Mouse (Mus musculus) 416B (cell line): ENCODE data around the gene Aldh3a2.
"Not testable (repeated sequence)": the region's sequence is repeated elsewhere in the genome, so short reads cannot be mapped to it uniquely, and the experiment has no call there.

Experiments used
- DNase-seq: peaks from one replicate; pipeline ENCODE4 v3.0.0; 2011; ENCODE audit warnings: low read depth

Aldh3a2 gene

DNA sequence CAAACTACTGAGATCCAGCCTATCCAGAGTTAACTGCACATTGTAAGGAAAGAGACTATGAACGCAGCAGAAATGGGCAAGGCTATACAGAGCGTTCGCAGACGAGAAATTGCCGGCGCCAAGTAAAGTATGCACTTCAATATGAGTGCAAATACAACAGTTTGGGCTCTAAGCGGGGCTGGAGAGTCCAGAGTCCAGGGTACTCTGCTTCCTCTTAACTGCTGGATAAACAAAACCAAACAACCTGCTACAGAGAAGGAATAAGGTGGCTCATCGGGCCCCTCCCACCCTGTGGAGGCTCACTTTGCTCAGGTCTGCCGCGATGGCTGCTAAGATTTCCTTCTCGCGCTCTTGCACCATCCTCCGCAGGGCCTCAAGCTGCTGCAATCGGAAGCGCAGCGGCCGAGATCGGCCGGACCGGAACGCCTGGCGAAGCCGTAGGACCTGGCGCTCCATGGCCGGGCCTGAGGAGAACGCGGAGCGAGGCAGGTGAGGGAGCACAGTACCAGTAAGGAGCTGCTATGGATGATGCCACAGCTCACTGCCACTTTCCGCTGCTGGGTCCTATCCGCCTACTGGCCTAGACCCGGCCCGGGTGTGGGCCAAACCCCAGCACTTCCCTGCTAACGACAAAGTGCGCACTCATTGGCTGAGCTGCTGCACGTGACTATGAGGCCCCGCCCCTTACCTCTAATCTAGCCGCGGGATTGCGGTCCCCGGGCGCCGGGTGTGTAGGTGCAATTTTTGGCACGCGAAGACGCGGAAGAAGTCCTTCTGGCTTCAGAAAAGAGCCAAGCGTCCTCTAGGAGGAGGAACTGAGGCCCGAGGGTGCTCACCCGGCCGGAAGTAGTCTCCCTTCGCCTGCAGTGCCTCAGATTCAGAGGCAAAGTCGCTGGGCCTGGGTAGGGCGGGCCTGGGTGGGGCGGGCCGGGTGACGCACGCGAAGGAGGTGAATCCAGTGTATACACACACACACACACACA, at the start of gene Aldh3a2:
TSS of gene Aldh3a2 (minus strand) at position 914 of the 983 bp plus-strand sequence.
- DNase-seq = peak; percentile 95

DNA sequence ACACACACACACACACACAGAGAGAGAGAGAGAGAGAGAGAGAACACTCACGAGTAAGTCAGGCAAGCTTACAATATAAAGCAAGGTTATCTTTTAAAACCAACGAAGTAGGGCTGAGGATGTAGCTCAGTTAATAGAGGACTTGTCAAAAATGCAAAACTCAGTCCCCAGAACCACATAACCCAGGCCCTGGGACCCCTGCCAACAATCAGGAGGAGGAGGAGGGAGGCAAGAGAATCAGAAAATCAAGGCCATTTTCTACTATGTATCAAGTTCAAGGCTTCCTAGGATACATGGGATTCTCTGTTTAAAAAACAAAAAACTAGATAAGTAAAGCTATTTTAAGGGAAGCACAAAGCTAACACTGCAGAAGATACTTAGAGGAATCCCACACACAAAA, 49.6 kb upstream of the Aldh3a2 start:
- no peak for DNase-seq

DNA sequence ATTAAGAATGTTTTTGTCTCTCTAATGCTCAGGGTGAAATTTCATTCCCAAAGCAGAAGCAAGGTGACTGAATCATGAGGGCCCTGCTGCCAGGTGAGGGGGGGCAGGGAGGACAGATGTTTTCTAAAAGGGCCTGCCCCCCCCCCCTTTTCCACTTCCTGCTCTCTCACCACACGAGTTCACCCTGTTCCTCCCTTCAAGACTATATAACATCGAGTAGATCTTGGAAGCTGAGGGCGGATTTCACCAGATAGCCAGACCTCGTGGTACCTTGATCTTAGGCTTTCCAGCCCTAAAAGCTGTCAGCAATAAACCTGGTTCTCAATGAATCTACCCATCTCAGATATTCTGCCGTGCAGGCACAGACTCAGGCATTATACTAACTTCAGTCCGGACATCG, 43.1 kb upstream of the Aldh3a2 start:
- no peak for DNase-seq

DNA sequence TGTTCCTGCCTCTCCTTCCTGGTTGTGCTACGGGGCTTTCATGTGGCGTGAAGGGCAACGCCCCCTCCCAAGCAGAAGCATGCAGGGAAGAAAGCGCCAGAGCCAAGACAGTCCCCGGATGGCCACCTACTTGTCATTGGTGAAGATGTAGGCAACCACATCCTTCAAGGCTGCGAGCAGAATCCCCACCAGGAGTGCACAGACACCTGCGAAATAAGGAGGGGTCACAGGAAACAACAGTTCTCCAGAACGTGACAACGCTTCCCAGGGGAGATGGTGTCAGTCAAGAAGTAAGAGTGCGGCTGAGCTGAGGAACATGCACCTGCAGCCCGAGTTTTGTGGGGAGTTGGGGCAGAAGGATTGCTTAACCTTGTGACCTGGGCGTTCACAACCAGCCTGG, 42.6 kb upstream of the Aldh3a2 start:
- DNase-seq = no peak

DNA sequence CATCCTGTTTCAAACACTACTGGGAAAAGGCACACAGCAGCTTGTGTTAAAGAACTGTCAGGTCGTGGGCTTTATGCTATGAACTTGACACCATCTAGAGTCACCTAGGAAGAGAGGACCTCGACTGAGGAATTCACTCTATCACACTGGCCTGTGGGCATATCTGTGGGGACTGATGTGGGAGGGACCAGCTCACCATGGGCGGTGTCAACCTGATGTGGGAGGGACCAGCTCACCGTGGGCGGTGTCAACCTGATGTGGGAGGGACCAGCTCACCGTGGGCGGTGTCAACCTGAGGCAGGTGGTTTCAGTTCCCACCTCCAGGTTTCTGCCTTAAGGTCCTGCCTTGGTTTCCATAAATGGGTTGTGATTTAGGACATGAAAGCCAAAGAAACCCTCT, 40.5 kb upstream of the Aldh3a2 start:
- DNase-seq = no peak

DNA sequence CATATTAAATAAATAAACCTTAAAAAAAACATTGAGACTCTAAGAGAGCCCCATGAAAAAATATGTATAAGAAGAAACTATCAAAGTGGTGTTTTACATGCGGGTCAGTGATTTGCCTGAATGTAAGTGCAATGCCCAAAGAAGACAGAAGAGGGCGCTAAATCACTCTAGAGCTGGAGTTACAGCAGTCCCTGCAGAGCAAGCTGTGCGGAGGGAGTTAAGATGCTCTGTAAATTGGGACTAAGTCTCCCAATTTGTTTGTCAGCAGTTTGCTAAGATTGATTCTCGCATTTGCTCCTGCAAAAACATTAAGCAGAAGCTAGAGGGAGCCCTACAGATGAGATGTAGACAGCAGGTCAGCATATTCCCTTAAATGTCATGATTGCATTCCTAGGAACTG, 38.1 kb upstream of the Aldh3a2 start:
- DNase-seq = peak; percentile 46

DNA sequence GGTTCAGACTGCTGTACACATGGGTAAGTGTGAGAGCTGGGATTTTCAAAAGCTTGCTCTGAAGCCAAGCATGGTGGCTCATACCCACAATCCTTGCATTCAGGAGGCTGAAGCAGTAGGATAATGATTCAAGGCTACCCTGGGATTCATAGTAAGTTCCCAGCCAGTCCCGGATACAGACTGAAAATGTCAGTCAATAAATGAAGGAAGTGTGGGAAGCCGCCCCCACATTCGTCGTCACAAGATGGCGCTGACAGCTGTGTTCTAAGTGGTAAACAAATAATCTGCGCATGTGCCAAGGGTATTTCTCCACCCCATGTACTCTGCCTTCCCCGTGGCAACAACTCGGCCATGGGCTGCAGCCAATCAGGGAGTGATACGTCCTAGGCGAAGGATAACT, 37.3 kb upstream of the Aldh3a2 start:
- not testable (repeated sequence) for DNase-seq

DNA sequence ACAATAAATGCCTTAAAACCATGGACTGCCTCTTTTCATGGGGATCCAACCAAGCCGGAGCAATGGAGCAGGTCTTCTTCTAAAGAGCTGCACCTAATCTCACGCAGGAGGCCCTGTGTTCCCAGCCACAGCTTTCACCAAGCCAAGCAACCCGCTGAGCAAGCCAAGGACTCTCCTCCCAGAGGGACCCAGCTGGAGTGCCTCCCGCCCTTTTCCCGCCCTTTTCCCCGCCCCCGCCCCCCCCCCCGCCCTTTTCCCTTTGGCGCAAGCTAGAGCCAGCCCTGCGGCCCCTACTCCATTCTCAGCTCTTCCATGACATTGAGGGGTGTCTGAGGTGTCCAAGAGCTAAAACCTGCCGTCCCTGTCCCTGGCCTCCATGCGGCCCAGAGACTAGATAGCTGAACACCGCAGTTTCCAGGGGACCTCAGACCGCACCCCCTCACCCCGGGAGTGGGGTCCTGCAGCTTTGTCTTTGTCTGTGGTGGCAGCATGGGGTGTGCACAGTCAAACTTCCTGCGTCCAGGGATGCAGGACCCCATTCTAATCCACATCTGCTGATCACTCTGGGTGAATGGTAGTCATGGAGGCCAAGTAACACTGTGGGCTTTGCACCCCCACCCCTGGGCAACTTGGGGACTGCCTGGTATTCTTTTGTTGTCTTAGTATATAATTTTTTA, 33.6 kb upstream of the Aldh3a2 start:
- DNase-seq = no peak

DNA sequence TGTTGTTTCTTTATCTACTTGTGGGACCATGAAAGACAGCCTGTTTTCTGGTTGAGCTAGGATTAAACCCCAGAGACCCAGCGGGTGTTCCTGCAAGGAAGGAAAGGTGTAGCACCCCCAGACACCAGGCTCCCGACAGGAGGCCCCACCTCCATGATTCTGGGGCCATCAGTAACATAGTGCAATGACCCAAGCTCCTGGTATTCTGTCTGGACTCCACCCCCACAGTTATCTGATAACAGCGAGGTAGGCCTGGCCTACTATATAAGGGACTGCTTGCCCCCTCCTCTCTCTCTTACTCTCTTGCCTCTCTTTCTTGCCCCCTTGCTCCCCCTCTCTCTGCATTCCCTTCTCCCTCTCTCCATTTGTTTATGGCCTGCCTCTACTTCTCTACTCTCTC, 32.9 kb upstream of the Aldh3a2 start:
- DNase-seq = no peak

DNA sequence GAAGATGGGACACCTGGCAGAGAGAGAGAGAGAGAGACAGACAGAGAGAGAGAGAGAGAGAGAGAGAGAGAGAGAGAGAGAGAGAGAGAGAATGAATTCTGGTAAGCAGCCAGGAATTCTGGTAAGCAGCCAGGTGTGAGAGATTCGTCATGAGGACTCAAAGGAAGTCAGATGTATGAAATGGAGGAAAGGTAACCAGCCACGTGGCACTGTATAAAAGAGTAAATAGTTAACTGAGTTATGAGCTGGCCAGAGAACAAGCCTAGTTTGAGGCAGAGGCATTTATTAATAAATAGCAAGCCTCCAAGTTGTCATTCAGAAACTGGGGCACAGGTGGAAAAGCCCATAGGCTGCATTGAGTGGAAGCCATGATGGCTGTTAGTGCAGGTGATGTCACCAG, 30.6 kb upstream of the Aldh3a2 start:
- DNase-seq = no peak

DNA sequence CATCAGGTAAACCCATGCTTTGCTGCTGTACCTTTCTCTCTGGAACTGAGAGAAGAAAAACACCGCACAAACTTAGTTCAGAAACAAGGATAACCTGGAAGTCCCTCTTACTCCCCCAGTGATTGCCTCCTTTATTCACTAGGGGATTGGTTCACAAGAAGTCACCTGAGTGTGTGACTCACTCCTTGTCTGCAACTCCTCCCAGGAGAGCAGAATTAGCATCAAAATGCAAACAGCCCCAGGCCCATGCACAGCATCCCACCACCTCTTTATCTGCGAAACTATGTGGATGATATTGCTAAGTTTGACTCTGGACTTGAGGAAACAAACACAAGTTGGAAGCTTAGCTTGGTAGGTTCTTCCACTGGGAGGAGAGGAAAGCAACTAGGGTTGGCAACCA, 30.1 kb upstream of the Aldh3a2 start:
- no peak for DNase-seq

DNA sequence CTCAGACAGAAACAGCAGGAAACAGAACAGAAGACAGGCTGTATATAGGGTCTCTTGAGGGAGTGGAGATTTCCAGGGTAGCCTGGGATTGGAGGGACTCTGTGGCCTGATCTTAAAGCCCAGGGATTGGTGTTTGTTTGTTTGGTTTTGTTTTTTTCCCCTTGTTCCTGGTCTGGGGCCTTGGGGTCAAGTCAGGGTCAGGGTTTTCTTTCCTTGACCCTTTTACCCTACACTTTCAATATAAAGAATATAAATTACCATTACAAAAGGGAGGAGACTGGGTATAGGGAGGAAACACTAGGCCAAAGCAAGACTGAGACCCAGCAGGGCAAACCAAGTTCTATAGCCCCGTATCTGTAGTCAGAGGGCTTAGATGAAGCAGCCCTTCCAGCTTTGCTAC, 29.3 kb upstream of the Aldh3a2 start:
- DNase-seq = no peak

DNA sequence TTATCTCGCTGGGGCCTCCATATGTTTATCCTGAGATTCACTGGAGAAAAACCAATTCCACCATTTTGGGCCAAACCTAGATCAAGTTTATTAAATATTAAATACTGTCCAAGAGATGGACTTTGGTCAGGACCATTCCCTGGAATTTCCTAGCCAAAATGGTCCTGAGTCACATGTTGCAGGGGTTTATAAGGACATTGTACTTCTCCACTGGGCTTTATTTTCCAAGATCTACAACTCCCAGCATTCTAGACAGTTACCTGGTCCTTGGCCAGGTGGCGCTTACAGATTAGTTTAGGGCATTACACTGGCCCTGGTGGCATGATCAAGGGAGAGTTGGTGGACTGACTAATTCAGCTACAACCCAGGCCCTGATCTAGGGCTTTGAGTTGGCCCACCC, 28.3 kb upstream of the Aldh3a2 start:
- no peak for DNase-seq

DNA sequence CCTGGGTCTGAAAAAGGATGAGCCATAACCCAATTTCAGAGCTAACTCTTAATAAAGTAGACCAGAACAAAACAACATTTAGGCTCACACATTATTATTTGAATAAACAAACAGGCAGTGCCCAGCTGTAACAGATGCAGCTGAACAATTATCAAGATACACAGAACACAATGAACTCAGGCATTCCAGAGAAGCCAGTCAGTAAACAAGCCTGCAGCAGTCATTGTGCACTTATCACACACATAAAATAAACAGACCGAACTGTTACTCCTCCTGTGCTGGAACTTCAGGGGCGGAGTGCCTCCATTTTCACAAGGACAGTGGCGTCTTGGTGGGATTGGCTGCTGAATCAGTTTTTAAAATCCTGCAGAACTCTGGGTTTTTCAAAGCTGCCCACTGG, 27.2 kb upstream of the Aldh3a2 start:
- DNase-seq = no peak

DNA sequence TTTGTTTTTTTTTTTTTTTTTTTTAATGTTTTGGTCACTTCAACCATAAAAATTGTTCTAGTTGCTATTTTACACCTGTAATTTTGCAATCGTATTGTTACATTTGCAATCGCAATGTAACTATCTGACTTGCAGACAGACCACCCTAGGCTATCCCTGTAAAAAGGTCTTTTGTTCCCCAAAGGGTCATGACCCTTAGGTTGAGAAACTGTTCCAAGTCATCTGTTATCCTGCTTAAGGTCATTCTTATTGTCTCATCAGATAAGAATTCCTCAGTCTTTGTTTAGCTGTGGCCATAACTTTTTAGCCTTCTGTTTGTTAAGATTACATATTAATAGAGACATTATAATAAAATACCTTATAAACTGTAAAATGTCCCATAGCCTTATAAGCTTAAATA, 26.0 kb upstream of the Aldh3a2 start:
- DNase-seq = no peak

DNA sequence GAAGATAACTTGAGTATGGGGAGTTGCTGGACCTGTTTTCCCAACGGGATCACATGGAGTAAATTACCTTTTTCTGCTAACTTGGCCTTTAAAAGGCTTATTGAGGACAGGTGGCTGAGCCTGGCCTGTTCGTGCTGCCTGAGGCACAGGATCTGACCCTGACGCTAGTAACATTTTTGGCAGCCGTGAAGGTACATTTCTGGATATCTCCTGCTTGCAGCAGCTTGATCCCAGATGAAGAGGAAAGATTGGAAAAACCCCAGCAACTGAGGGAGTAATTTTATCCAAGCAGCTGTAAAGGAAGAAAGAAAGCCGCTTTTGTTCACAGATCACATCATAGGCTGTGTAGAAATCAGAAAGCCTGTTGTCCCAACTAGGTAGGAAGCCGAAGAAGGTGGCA, 17.1 kb upstream of the Aldh3a2 start:
- no peak for DNase-seq

DNA sequence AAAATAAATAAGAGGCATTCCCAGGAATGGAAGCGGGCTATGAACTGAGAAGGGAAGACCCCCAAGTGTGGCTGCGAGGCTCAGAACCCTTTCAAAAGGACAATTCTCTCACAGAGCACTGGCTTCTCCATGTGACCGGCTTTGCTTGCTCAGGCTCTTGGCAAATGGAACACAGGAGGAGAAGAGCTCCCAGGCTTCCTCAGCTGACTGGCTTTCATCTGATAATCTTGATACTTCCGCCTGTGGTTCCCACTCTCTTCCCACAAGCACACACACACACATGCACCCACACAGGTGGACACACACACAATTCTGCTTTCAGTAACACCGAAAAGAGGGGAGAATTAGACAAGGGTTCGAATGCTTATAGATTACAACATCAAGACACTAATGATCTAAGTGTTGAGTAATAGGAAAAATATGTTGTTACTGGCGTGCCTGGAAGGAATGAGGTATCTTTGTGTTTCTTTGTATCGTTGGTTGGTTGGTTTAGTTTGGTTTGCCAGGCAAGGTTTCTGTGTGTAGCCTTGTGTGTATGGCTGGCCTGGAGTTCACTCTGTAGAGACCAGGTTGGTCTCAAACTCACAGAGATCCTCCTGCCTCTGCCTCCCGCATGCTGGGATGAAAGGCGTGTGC, 16.3 kb upstream of the Aldh3a2 start:
- peak; percentile 9 for DNase-seq

DNA sequence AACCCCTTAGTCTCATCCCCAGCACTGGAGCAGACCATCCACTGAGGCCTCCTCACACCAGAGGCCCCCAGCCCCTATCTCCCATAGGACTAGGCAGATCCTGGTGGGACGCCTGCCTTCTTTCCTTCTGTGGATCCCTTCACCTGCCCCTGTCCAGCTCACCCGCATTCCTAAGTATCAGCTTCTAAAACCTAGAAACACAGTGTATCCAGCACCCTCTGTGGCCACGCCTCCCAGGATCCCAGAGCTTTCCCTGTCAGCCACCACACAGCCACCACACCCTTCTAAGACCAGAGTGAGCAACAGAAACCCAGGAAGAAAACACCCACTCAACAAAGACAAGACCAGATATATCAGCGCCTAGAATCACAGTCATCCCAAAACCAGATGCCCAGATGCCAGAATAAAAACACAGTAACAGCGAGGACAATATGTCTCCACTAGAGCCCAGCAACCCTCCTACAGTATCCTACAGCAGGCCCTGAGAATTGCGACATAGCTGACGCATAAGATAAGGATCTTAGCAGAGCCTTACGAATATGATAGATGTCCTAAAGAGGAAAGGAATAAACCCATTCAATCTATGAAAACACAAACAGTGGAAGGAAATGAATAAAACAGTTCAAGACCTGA, 11.3 kb upstream of the Aldh3a2 start:
- peak; percentile 78 for DNase-seq

DNA sequence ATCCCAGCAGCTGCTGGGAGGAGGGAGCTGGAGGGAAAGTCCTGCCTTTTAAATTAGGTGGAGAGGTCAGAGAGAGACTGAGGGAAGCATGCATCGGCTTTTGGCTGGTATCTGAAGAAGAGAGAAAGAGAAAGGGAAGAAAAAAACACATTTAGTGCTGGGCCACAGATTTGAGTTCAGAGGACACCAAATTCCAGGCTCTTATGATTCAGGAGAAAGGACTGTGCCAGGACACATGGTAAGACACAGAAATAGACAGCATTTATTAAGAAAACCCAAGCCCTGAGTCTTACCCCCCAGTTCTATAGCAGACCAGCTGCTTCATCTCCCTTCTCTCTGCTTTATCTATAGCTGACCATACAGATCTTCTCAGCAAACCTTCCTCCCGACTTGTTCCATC, 10.7 kb upstream of the Aldh3a2 start:
- DNase-seq = no peak

DNA sequence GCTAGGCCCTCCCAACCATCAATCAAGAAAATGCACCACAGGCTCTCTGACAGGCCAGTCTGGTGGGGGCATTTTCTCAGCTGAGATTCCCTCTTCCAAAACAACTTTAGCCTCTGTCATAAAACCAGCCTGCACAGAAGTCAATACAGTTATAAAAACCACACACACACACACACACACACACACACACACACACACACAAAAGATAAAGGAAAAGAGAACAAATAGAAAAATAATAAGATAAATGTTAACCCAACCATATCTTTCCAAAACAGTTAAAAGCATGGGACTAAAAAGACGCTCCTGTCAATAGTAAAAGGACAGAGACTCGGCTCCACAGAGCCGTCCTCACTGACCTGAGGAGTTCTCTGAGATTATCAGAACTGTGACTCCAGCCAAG, 9.2 kb upstream of the Aldh3a2 start:
- DNase-seq = no peak

DNA sequence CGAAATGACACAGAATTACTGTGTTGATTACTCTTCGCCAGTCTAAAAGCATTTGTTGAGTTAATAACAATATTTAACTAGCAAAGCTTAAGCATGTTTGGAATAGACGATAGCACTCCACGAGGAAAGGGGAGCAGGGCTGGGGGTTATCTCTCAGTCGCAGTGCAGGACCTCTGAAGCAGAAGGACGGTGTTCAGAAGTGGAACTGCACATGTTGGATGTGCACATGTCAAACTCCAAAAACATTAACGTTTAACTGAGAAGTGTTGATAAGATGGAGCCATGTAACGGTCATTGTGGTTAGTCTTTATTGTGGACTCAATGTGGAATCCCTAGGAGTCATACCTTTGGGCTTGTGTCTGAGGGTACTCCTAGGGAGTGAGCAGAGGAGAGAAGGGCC, 7.8 kb upstream of the Aldh3a2 start:
- no peak for DNase-seq

DNA sequence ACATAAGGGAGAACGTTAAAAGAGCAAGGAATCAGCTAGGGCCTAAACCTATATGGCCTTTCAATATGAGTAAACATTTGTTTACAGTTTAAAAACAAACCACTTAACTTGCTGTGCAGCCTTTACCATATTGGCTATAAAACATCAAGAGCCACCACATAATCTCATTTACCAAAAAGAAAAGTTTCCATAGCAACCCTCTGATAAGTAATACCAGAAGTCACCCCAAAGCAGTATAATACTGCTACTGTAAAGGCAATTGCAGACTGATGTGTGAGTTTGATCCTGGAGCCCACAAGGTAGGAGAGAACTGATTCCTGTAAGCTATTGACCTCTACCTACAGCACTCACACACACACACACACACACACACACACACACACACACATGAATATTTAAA, 7.2 kb upstream of the Aldh3a2 start:
- no peak for DNase-seq

DNA sequence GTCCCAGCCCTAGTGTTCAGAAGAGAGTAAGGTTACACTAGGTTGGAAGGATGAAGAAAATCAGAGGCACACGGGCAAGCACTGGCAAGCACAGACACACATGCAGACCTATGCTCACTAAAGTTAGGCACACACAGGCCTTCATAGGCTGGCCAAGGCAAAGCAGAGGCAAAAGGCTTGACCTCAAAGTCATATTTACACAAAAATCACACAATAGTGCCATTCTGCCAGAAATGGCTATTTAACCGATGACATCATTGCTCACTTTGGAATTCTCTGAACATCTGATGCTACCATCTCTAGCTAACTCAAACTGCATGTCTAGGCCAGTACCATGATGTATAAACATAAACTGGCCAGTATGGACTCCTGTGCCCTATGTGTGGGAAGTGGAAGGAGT, 6.7 kb upstream of the Aldh3a2 start:
- no peak for DNase-seq
